Mouse (Mus musculus) gastrocnemius, postnatal 25 days (tissue): ENCODE data around the gene Plagl2. TPM values are rescaled to one million over a fixed set of nuclear protein-coding genes. Genes with fewer than 3 reads are reported as not detected.

ENCODE experiments used
- DNase-seq: peaks from one replicate; pipeline ENCODE4 v3.0.0; 2022
- total RNA-seq, 2 experiments: library from RNA; stranded (reverse); gene quantifications; 1 replicate in 1 of 2; 2 replicates in 1 of 2; pipeline ENCODE4 v1.2.3; 2021

The Plagl2 gene
- total RNA-seq, 2 experiments from 2014 or later = 3.2 to 4.0 TPM

- no peak for DNase-seq
Measured at GRCm38 (mm10) chr2:153191242-153191641, 50.0 kb downstream of the Plagl2 start.

GRCm38 (mm10) chr2:153187848-153188247 lies 53.4 kb downstream of the Plagl2 start:
- no peak for DNase-seq

GRCm38 (mm10) chr2:153186176-153186591 lies 55.0 kb downstream of the Plagl2 start:
- no peak for DNase-seq

- no peak for DNase-seq
Measured at GRCm38 (mm10) chr2:153179961-153180360, 61.3 kb downstream of the Plagl2 start.

GRCm38 (mm10) chr2:153179126-153179860 lies 61.9 kb downstream of the Plagl2 start:
- no peak for DNase-seq

Other genes with a start within 250 kb of the Plagl2 start
- 10 to 100 TPM; 71.0 to 76.9 TPM for gene Pdrg1, start 226.0 kb downstream of the Plagl2 start, total RNA-seq
- under 1 TPM; 0.15 to 0.19 TPM for gene Xkr7, start 209.6 kb downstream of the Plagl2 start, total RNA-seq
- gene Ccm2l, start 175.5 kb downstream of the Plagl2 start, total RNA-seq = 1 to 10 TPM; 5.0 to 5.1 TPM
- under 1 TPM; 0.21 to 0.26 TPM for gene Hck, start 133.0 kb downstream of the Plagl2 start, total RNA-seq
- gene Tm9sf4, start 80.1 kb downstream of the Plagl2 start, total RNA-seq = 10 to 100 TPM; 33.7 to 34.9 TPM
- gene Tspyl3, start 16.0 kb downstream of the Plagl2 start, total RNA-seq = under 1 TPM; 0.78 to 0.82 TPM
- 10 to 100 TPM; 11.4 to 12.2 TPM for gene Pofut1, start 107 bp upstream of the Plagl2 start, total RNA-seq
- gene Kif3b, start 50.0 kb upstream of the Plagl2 start, total RNA-seq = 1 to 10 TPM; 3.4 to 4.0 TPM
- 1 to 10 TPM; 7.3 to 8.5 TPM for gene Asxl1, start 104.4 kb upstream of the Plagl2 start, total RNA-seq